Mouse (Mus musculus) forebrain, embryonic 10.5 days (tissue): ENCODE measurements around the gene Styk1. TPM values are rescaled to one million over a fixed set of nuclear protein-coding genes. Genes with fewer than 3 reads are reported as not detected.

ENCODE experiments used
- DNase-seq: peaks from one replicate; pipeline ENCODE4 v3.0.0-alpha.2; 2017; ENCODE audit warnings: low spot score; ENCODE audit errors: extremely low spot score
- H3K27ac ChIP-seq: fragments of 300-500 bp; sonication (generic); 2 replicates; pipeline ENCODE4 v1.5.1; 2016; ENCODE audit warnings: mild to moderate bottlenecking
- H3K27me3 ChIP-seq: fragments of 300-500 bp; sonication (generic); 2 replicates; pipeline ENCODE4 v1.6.1; 2016; ENCODE audit warnings: mild to moderate bottlenecking; ENCODE audit not compliant: poor library complexity, severe bottlenecking
- H3K36me3 ChIP-seq: fragments of 300-500 bp; sonication (generic); replicated peaks from 2 replicates; pipeline ENCODE4 v1.6.1; 2016; ENCODE audit warnings: mild to moderate bottlenecking, moderate library complexity
- H3K4me1 ChIP-seq: fragments of 300-500 bp; sonication (generic); 2 replicates; pipeline ENCODE4 v1.6.1; 2016
- H3K4me3 ChIP-seq: fragments of 300-500 bp; sonication (generic); 2 replicates; pipeline ENCODE4 v1.5.1; 2016; ENCODE audit warnings: mild to moderate bottlenecking, moderate library complexity
- H3K9me3 ChIP-seq: fragments of 300-500 bp; sonication (generic); 2 replicates; pipeline ENCODE4 v1.6.1; 2016; ENCODE audit warnings: mild to moderate bottlenecking, moderate library complexity
- WGBS: fragments of 180-500 bp; shearing (Covaris S2); methylation state at CpG from one replicate; pipeline ENCODE4 v1.1.7; 2016; 5-methylcytosine and 5-hydroxymethylcytosine counted together
- polyA plus RNA-seq: library from polyadenylated mRNA; unstranded; fragments of >200 nt; fragmentation: Nextera tagmentation; extraction: Ambion mirVana; gene quantifications from 2 replicates; pipeline ENCODE4 v1.2.1, GENCODE M21; 2016

Styk1 gene
- polyA plus RNA-seq, 1 experiment from 2014 or later = 0.62 TPM

DNA sequence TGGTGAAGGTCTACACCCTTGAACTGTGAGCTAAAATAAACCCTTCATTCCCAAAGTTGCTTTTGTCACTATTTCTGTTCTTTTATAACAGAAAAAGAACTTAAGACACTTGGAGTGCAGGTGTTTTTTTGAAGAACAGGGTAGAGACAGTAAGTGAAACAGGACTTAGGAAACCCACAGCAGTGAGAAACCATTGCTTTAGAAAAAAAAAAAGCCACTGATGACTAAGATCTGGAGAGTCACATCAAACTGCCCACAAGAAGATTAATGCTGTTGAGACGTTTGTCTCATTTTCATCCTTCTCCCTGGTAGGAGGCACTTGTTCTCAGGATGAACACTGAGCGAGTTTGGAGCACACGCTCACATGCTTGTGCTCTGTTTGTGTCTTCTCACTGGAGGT lies 91.4 kb downstream of the Styk1 start:
- no peak overlapping the region for H3K27ac ChIP-seq
- no peak for DNase-seq
- H3K4me1 ChIP-seq = no peaks in the 10 kb centered on the region
- WGBS = 82% methylated on average over 3 of the region's 3 CpGs
- H3K36me3 ChIP-seq = no peaks in the 10 kb centered on the region
- H3K27me3 ChIP-seq = no peaks in the 10 kb centered on the region
- no peak overlapping the region for H3K4me3 ChIP-seq
- peaks cover 23% of the 10 kb centered on the region for H3K9me3 ChIP-seq

Other genes with a start within 250 kb of the Styk1 start
- gene Klra2, start 106.2 kb downstream of the Styk1 start, polyA plus RNA-seq = not detected in 2 replicates
- 58.6 and 59.9 TPM in 2 replicates for gene Magohb, start 60.4 kb downstream of the Styk1 start, polyA plus RNA-seq
- 41.6 and 42.5 TPM in 2 replicates for gene Ybx3, start 34.9 kb upstream of the Styk1 start, polyA plus RNA-seq
- gene 5430401F13Rik, start 132.8 kb upstream of the Styk1 start, polyA plus RNA-seq = not detected in 2 replicates
- not detected in 2 replicates for gene Gm6619, start 132.8 kb upstream of the Styk1 start, polyA plus RNA-seq